11 mouse cellular contexts compared by ENCODE assay signal in the genomic region with DNA sequence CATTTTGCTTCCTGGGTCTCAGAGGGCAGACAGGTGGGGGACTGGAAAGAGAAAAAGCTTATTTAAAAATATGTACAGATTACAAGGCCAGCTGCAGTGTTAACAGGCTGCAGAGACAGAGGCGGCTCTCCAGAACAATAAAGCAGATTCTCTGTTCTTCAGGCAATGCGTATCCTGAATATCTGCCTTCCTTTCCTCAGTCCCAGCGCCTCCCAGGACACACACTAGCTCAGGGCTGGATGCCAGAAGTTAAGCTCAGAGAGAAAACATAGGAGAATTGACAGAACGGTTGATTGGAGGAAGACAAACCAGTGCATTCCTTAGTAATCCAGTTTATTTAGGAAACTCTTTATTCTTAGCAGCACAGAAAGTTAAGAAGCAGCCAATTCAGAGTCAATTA.
DNase-seq lines count a peak whose midpoint lies in the region; ATAC-seq and TF ChIP-seq lines count a peak whose summit lies in the region.
"Had no signal": no experiment of that assay in that cellular context is flagged by ENCODE, and none has a peak within 500 bp of the region (broad histone marks: within the 10 kb centered on the region; RNA-seq: fewer than 3 reads in every experiment).

No protein-coding gene starts in this region.

- no peaks in the 10 kb centered on the region for H3K9me3 ChIP-seq in hindbrain, postnatal 0 days (ENCODE audit: low read length)
- H3K9me3 ChIP-seq in hindbrain, embryonic 16.5 days (ENCODE audit: control insufficient read depth, low read length) = no peaks in the 10 kb centered on the region
- H3K9me3 ChIP-seq in neural tube, embryonic 13.5 days = no peaks in the 10 kb centered on the region
- H3K9me3 ChIP-seq: liver, embryonic 12.5 days had no signal

- no peak for ATAC-seq in hindbrain, postnatal 0 days
- ATAC-seq in hindbrain, embryonic 16.5 days = no peak
- no peak for ATAC-seq in neural tube, embryonic 13.5 days (ENCODE audit: low read depth)
- ATAC-seq: liver, embryonic 12.5 days had no signal

- TF ChIP-seq CTCF in hindbrain, postnatal 0 days (IDR thresholded peaks at IDR 0.05; ENCODE audit: low read depth) = no peak

- no peak overlapping the region for H3K9ac ChIP-seq in hindbrain, postnatal 0 days (replicated peaks; ENCODE audit: low read length)
- no peak overlapping the region for H3K9ac ChIP-seq in hindbrain, embryonic 16.5 days (ENCODE audit: low read depth, low read length)
- no peak overlapping the region for H3K9ac ChIP-seq in neural tube, embryonic 13.5 days
- H3K9ac ChIP-seq: liver, embryonic 12.5 days had no signal

- 0 out of 2 replicates have a peak, but pooled peaks cover 9% of the 10 kb centered on the region for H3K4me1 ChIP-seq in hindbrain, postnatal 0 days (ENCODE audit: insufficient read depth, low read length)
- H3K4me1 ChIP-seq in hindbrain, embryonic 16.5 days (ENCODE audit: control insufficient read depth, insufficient read depth, low read depth, low read length) = peaks cover 8% of the 10 kb centered on the region
- peaks cover 44% of the 10 kb centered on the region for H3K4me1 ChIP-seq in neural tube, embryonic 13.5 days (replicated peaks)

- intact Hi-C loops in left cerebral cortex, postnatal 14 days (cut with DNase I) = no loop called here

- no peak overlapping the region for H3K4me2 ChIP-seq in hindbrain, postnatal 0 days (ENCODE audit: low read depth, low read length)
- no peak overlapping the region for H3K4me2 ChIP-seq in hindbrain, embryonic 16.5 days (ENCODE audit: low read length)
- H3K4me2 ChIP-seq in neural tube, embryonic 13.5 days = no peak overlapping the region
- H3K4me2 ChIP-seq: liver, embryonic 12.5 days had no signal

- H3K4me3 ChIP-seq in hindbrain, postnatal 0 days (ENCODE audit: low read length) = no peak overlapping the region
- H3K4me3 ChIP-seq in hindbrain, embryonic 16.5 days (ENCODE audit: low read length) = no peak overlapping the region
- H3K4me3 ChIP-seq in neural tube, embryonic 13.5 days = no peak overlapping the region
- H3K4me3 ChIP-seq: liver, embryonic 12.5 days had no signal

- peak; percentile 56 to 61 for DNase-seq in cerebellum, postnatal 10 days
- no peak for DNase-seq in cerebellum, postnatal 36 days
- peak; percentile 37 for DNase-seq in hindbrain, postnatal 0 days (ENCODE audit: low spot score)
- no peak for DNase-seq in neural tube, embryonic 10.5 days (ENCODE audit: extremely low spot score, low spot score)
- no peak for DNase-seq in spleen, postnatal 36 days (ENCODE audit: low spot score in 2 of 2)
- no peak for DNase-seq in left cerebral cortex, postnatal 14 days (ENCODE audit: low spot score in 2 of 2)
- DNase-seq: layer of hippocampus, postnatal 36 days had no signal

- no peaks in the 10 kb centered on the region for H3K36me3 ChIP-seq in hindbrain, postnatal 0 days (ENCODE audit: insufficient read depth, low read length)
- no peaks in the 10 kb centered on the region for H3K36me3 ChIP-seq in hindbrain, embryonic 16.5 days (ENCODE audit: control insufficient read depth, insufficient read depth, low read length)
- H3K36me3 ChIP-seq in neural tube, embryonic 13.5 days = no peaks in the 10 kb centered on the region

- WGBS in hindbrain, postnatal 0 days = 36% methylated on average over 4 of the region's 4 CpGs
- WGBS in hindbrain, embryonic 16.5 days = 26% methylated on average over 4 of the region's 4 CpGs
- WGBS in neural tube, embryonic 13.5 days = 48% methylated on average over 4 of the region's 4 CpGs

- no peaks in the 10 kb centered on the region for H3K27me3 ChIP-seq in hindbrain, postnatal 0 days (ENCODE audit: insufficient read depth, low read length)
- no peaks in the 10 kb centered on the region for H3K27me3 ChIP-seq in hindbrain, embryonic 16.5 days (replicated peaks; ENCODE audit: control insufficient read depth, insufficient read depth, low read length)
- no peaks in the 10 kb centered on the region for H3K27me3 ChIP-seq in neural tube, embryonic 13.5 days
- H3K27me3 ChIP-seq: liver, embryonic 12.5 days had no signal

- H3K27ac ChIP-seq in hindbrain, postnatal 0 days = no peak overlapping the region
- H3K27ac ChIP-seq in hindbrain, embryonic 16.5 days (ENCODE audit: low read depth, low read length) = no peak overlapping the region
- H3K27ac ChIP-seq in neural tube, embryonic 13.5 days (replicated peaks) = 0 out of 2 replicates have a peak overlapping the region, but pooled peaks have one; percentile 33
- H3K27ac ChIP-seq: kidney, postnatal 0 days; liver, embryonic 12.5 days had no signal

Comparison
In these comparisons a context has a peak if more than half of its experiments do, and no peak if none do; other contexts are left out.
1. DNase-seq: peak in cerebellum, postnatal 10 days (2 of 2) and hindbrain, postnatal 0 days (single experiment); none in cerebellum, postnatal 36 days (0 of 2), neural tube, embryonic 10.5 days (single experiment), spleen, postnatal 36 days (0 of 2) and left cerebral cortex, postnatal 14 days (0 of 2).